26 mouse cellular contexts compared by ENCODE assay signal in the genomic region with DNA sequence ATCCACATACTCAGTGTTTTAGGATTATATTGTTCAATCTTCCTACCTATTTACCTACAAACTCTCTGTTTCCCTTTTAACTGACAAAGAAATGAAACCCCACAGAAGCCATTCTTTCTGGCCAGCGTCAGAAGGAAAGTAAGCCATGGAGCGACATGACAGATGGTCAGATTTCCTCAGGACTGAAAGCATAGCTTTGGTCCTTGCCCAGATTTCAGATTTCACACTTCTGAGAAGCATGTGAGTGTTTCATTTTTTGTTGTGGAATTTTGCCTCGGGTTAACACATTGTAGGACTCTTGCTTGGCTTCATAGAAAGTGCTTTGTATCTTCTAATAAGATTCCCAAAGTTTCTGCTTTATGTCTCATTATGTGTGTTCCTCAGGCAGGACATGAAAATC.
DNase-seq lines count a peak whose midpoint lies in the region; ATAC-seq and TF ChIP-seq lines count a peak whose summit lies in the region.
"Had no signal": no experiment of that assay in that cellular context is flagged by ENCODE, and none has a peak within 500 bp of the region (broad histone marks: within the 10 kb centered on the region; RNA-seq: fewer than 3 reads in every experiment).

No protein-coding gene starts in this region.

- no peak for ATAC-seq in midbrain, postnatal 0 days (ENCODE audit: low FRiP score)
- ATAC-seq in midbrain, embryonic 13.5 days = no peak
- ATAC-seq: forebrain, embryonic 13.5 days; inflammation-experienced regulatory T-cells, adult 6 months; liver, embryonic 12.5 days; liver, postnatal 0 days had no signal

- no peak overlapping the region for H3K4me2 ChIP-seq in midbrain, postnatal 0 days (ENCODE audit: low read depth, low read length, poor library complexity, severe bottlenecking)
- no peak overlapping the region for H3K4me2 ChIP-seq in midbrain, embryonic 13.5 days (replicated peaks)
- H3K4me2 ChIP-seq: forebrain, embryonic 13.5 days; heart, embryonic 12.5 days; hindbrain, embryonic 14.5 days; liver, embryonic 12.5 days; midbrain, embryonic 11.5 days; neural tube, embryonic 13.5 days had no signal

- WGBS in midbrain, postnatal 0 days = 68% methylated on average over 3 of the region's 3 CpGs
- 75% methylated on average over 3 of the region's 3 CpGs for WGBS in midbrain, embryonic 13.5 days

- H3K27ac ChIP-seq in midbrain, postnatal 0 days (ENCODE audit: low read depth, low read length) = no peak overlapping the region
- no peak overlapping the region for H3K27ac ChIP-seq in midbrain, embryonic 13.5 days
- H3K27ac ChIP-seq: forebrain, embryonic 13.5 days; heart, adult 2 months; hindbrain, embryonic 14.5 days; liver, embryonic 12.5 days; neural tube, embryonic 13.5 days had no signal

- H3K4me3 ChIP-seq in midbrain, postnatal 0 days (ENCODE audit: low read depth, low read length) = no peak overlapping the region
- H3K4me3 ChIP-seq in midbrain, embryonic 13.5 days (replicated peaks) = no peak overlapping the region
- H3K4me3 ChIP-seq: forebrain, embryonic 13.5 days; heart, adult 2 months; heart, embryonic 12.5 days; liver, embryonic 12.5 days; neural tube, embryonic 13.5 days had no signal

- no peaks in the 10 kb centered on the region for H3K36me3 ChIP-seq in midbrain, postnatal 0 days (ENCODE audit: insufficient read depth, low read length)
- no peaks in the 10 kb centered on the region for H3K36me3 ChIP-seq in midbrain, embryonic 13.5 days
- H3K36me3 ChIP-seq: G1E; heart, embryonic 12.5 days; liver, embryonic 12.5 days; neural tube, embryonic 13.5 days had no signal

- no peaks in the 10 kb centered on the region for H3K4me1 ChIP-seq in midbrain, postnatal 0 days (ENCODE audit: insufficient read depth, low read length)
- no peaks in the 10 kb centered on the region for H3K4me1 ChIP-seq in midbrain, embryonic 13.5 days (replicated peaks)
- H3K4me1 ChIP-seq: forebrain, embryonic 13.5 days; heart, embryonic 12.5 days; liver, embryonic 12.5 days; neural tube, embryonic 13.5 days had no signal

- TF ChIP-seq CTCF in midbrain, postnatal 0 days (IDR thresholded peaks at IDR 0.05) = no peak

- no peaks in the 10 kb centered on the region for H3K27me3 ChIP-seq in midbrain, postnatal 0 days (ENCODE audit: insufficient read depth, low read length)
- no peaks in the 10 kb centered on the region for H3K27me3 ChIP-seq in midbrain, embryonic 13.5 days
- H3K27me3 ChIP-seq: forebrain, embryonic 13.5 days; heart, embryonic 12.5 days; liver, embryonic 12.5 days; neural tube, embryonic 13.5 days had no signal

- peak; percentile 11 to 16 for DNase-seq in cerebellum, adult 18-20 months
- no peak for DNase-seq in cerebellum, postnatal 4 days (ENCODE audit: low spot score in 2 of 2)
- DNase-seq in midbrain, postnatal 0 days (ENCODE audit: low spot score) = peak; percentile 37
- peak; percentile 61 to 66 for DNase-seq in cerebellum, postnatal 10 days
- DNase-seq in layer of hippocampus, adult 11-12 months (ENCODE audit: low spot score) = no peak
- DNase-seq in urinary bladder, adult 18-20 months (ENCODE audit: low spot score in 2 of 2) = no peak
- DNase-seq: adrenal gland, adult 8-10 months; heart, adult 2 months; heart, postnatal 4 days; kidney, adult 11 months; kidney, postnatal 14 days; left cerebral cortex, postnatal 4 days; liver, postnatal 0 days; lung, postnatal 36 days; spleen, adult 18-20 months; thymus, adult 18-20 months; thymus, postnatal 25 days had no signal

- no peak overlapping the region for H3K9ac ChIP-seq in midbrain, postnatal 0 days (replicated peaks; ENCODE audit: low read length, poor library complexity, severe bottlenecking)
- no peak overlapping the region for H3K9ac ChIP-seq in midbrain, embryonic 13.5 days (replicated peaks)
- H3K9ac ChIP-seq: forebrain, embryonic 13.5 days; heart, embryonic 12.5 days; hindbrain, embryonic 14.5 days; liver, embryonic 12.5 days; liver, postnatal 0 days; neural tube, embryonic 13.5 days had no signal

- no peaks in the 10 kb centered on the region for H3K9me3 ChIP-seq in midbrain, postnatal 0 days (ENCODE audit: low read length)
- no peaks in the 10 kb centered on the region for H3K9me3 ChIP-seq in midbrain, embryonic 13.5 days
- H3K9me3 ChIP-seq: forebrain, embryonic 13.5 days; G1E; heart, embryonic 12.5 days; liver, embryonic 12.5 days; neural tube, embryonic 13.5 days had no signal

Comparison
In these comparisons a context has a peak if more than half of its experiments do, and no peak if none do; other contexts are left out.
1. DNase-seq: peak in cerebellum, adult 18-20 months (2 of 2), midbrain, postnatal 0 days (single experiment) and cerebellum, postnatal 10 days (2 of 2); none in cerebellum, postnatal 4 days (0 of 2), layer of hippocampus, adult 11-12 months (single experiment) and urinary bladder, adult 18-20 months (0 of 2).